Mouse (Mus musculus): Measurements from ENCODE around the gene Zfp970.
"Not testable (repeated sequence)": the region's sequence is repeated elsewhere in the genome, so short reads cannot be mapped to it uniquely, and the experiment has no call there.

DNA sequence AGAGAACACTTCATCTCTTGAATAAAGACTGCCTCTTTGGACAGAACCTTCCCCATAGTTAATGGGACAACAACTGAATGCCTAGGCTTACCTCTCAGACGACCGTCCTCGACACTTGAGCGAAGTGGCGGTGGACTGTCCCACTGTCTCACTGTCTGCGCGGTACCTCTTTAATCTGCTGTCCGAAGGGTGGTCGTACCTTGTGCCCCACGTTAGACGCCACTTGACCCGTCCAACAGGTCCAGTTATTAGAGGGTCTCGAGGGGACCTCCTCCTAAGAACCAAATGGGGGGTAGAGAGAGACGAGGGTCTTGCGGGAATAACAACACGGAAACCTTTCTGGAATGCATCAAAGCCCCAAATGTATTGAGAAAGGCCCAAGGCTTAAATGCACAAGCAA is 59.6 kb downstream of the Zfp970 start:
- TF ChIP-seq CTCF (IDR thresholded peaks at IDR 0.05; ENCODE audit: borderline replicate concordance, insufficient read depth, low read depth, low read length); POLR2A (IDR thresholded peaks at IDR 0.05; ENCODE audit: borderline replicate concordance, insufficient read depth, low read length): not testable (repeated sequence)

Data from cerebellum, adult 2 months (tissue).